Mouse (Mus musculus) CD8-positive naive resting alpha-beta T cell, adult 57 days (primary cell): Measurements from ENCODE around the gene Vti1b. TPM values are rescaled to one million over a fixed set of nuclear protein-coding genes. Genes with fewer than 3 reads are reported as not detected.

Experiments
- total RNA-seq: library from RNA; stranded (reverse); gene quantifications from one replicate; pipeline ENCODE4 v1.2.4, GENCODE M21; 2023

The Vti1b gene
- 53.2 TPM for total RNA-seq

DNA sequence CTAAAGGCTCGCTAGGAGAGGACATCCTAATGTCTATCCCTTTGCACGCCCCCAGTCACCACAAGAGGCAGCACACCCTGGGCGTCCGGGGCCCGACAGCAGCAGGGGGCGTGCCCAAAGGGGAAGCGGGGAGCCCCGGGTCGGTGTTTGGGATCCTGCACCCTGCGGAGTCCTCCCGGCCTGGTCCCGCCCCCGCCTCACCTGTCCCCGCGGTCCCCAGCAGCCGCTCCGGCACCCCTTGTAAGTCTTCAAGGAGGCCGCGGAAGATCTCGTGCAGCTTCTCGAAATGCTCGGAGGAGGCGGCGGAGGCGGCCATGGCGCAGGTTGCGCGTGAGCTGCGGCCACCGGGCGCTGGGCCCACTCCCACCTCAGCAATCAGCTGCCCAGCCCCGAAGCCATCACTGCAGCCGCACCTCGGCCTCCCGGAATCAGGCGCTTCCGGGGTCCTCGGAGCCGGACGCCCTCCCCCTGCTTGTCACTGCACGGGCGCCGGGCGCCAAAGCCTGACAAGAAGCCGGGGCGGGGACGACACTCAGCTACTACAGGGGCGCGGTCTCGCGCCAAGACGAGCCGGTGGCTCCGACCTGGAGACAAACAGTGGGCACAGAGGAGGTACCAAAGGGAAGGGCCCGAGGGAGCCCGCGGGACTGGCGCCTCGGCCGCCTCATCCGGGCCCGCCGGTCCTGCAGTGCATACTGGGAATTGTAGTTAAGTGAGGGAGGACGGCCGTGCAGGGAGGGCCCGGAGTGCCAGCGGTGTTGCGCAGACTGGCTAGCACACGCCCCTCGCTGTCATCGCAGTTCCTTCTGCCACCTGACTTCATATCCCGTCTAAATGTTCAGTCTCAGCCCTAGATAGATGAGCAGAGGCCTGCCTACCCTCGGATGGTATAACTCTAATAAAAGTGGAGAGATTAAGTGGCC, at the start of gene Vti1b:
Gene Vti1b, minus strand, starts transcription at position 649 of the 923 bp plus-strand sequence.

GRCm38 (mm10) chr12:79208703-79209464, 36.4 kb upstream of the Vti1b start, which contains the start of gene Rdh12:
Rdh12 (plus strand) TSS chr12:79208914.

DNA sequence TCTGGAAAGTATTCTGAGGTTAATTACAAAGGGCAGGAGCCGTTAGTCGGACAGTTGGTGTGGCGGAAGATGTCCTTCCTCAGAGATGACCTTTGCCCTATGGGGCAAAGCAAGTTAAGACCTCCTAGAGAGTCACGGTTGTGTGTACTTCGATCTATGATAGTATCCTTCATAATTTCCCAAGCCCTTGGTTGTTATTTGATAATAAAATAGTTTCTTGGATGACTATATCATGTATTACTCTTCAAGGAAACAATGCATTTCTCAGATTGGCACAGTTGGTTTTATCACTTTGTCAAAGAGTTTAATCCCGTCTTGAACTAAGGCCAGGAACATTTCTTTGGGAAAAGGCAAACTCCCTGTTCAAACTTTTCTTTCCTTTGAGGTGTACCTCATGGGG, 19.7 kb upstream of the Vti1b start, which contains the start of gene Rdh11:
Gene Rdh11, minus strand, starts transcription at position 101 of the 400 bp plus-strand sequence.

DNA sequence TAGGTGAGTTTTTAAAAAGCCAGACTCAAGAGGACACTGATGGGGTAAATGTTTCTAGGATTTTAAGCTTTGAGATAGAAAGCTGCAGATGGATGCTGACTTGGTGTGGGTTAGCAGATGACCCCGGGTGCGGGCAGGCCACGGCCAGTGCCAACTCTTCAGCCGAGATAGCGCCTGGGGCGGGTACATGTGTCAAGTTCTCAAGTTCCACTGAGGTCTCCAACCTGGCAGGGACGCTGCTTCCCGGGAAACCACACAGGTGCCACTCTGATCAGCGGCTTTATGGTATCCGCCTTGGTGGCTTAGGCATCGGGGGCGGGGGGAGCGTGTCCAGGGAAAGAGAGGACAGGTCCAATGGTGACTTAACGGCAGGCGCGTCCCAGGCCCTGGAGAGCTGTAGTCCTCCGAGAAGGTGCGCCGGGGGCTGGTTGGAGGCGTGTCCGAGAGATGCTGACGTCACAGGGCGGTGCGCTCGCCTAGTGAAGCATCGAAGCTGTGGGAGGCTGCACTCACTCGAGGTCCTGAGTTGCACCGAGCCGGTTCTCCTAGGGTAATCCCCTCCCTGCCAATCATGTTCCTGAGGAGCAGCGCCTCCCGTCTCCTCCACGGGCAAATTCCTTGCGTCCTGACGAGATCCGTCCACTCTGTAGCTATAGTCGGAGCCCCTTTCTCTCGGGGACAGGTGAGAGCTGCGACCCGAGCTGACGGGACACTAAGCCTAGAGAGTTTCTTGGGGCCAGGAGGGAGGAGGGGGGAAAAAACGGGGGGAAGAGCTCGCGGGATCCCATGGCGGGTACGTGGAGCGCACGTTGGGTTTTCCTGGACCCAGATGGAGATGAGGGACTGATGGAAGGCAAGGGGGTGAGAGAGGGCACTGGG, 41.9 kb downstream of the Vti1b start, which contains the start of gene Arg2:
Gene Arg2, plus strand, starts transcription at position 479 of the 879 bp plus-strand sequence.

Other genes starting within 250 kb of the Vti1b start
- gene Tmem229b, start 165.0 kb downstream of the Vti1b start, total RNA-seq = 52.5 TPM
- gene Plekhh1, start 143.5 kb downstream of the Vti1b start, total RNA-seq = 0.52 TPM
- 7.0 TPM for gene Pigh, start 83.0 kb downstream of the Vti1b start, total RNA-seq
- not detected for gene Arg2, start 41.9 kb downstream of the Vti1b start, total RNA-seq
- 18.7 TPM for gene Rdh11, start 19.6 kb upstream of the Vti1b start, total RNA-seq
- gene Rdh12, start 36.2 kb upstream of the Vti1b start, total RNA-seq = 4.1 TPM
- gene Zfyve26, start 123.6 kb upstream of the Vti1b start, total RNA-seq = 77.0 TPM
- gene Rad51b, start 124.6 kb upstream of the Vti1b start, total RNA-seq = not detected